Mouse (Mus musculus) small intestine, adult 2 months (tissue): Measurements from ENCODE around the gene 9230112D13Rik.

ENCODE experiments used
- CTCF ChIP-seq: fragments of 200-500 bp; IDR thresholded peaks from 2 replicates; pipeline ENCODE4 v1.5.1; 2012; ENCODE audit warnings: low read depth, mild to moderate bottlenecking, control low read depth, inconsistent platforms, low read length, moderate library complexity, mixed read lengths; ENCODE audit not compliant: insufficient replicate concordance, insufficient read length; ENCODE audit errors: extremely low read depth
- POLR2A ChIP-seq: fragments of 200-500 bp; IDR thresholded peaks from 2 replicates; pipeline ENCODE4 v1.6.1; 2012; ENCODE audit warnings: low read depth, mild to moderate bottlenecking, control low read depth, inconsistent platforms, low read length, moderate library complexity

GRCm38 (mm10) chr14:34549004-34549671 lies 26.5 kb upstream of the 9230112D13Rik start:
- TF ChIP-seq POLR2A (no peak; the same call in 1 of the 2 replicates), CTCF (peak; percentile 71)
